Mouse (Mus musculus) naive thymus-derived CD4-positive, alpha-beta T cell, adult 2 months (primary cell): ENCODE results near the gene Wdr90.

ENCODE experiments used
- DNase-seq: peaks from one replicate; pipeline ENCODE4 v3.0.0-alpha.2; 2011; ENCODE audit warnings: low read depth

The Wdr90 gene

GRCm38 (mm10) chr17:25802825-25803517, 58.3 kb downstream of the Wdr90 start:
- no peak for DNase-seq

GRCm38 (mm10) chr17:25801029-25801428, 60.3 kb downstream of the Wdr90 start:
- peak; percentile 89 for DNase-seq

- DNase-seq: peak; percentile 82
Observed at GRCm38 (mm10) chr17:25796951-25797369, 64.3 kb downstream of the Wdr90 start, which contains the start of gene Metrn. Gene Metrn, minus strand, starts transcription at chr17:25797136.

GRCm38 (mm10) chr17:25796211-25796771, 65.0 kb downstream of the Wdr90 start:
- DNase-seq: no peak

GRCm38 (mm10) chr17:25795609-25796092, 65.7 kb downstream of the Wdr90 start, which contains the start of gene AC134908.4:
Gene AC134908.4, minus strand, starts transcription at chr17:25795659.
- no peak for DNase-seq

- no peak for DNase-seq
Observed at GRCm38 (mm10) chr17:25794998-25795397, 66.3 kb downstream of the Wdr90 start.
